In the genomic region with DNA sequence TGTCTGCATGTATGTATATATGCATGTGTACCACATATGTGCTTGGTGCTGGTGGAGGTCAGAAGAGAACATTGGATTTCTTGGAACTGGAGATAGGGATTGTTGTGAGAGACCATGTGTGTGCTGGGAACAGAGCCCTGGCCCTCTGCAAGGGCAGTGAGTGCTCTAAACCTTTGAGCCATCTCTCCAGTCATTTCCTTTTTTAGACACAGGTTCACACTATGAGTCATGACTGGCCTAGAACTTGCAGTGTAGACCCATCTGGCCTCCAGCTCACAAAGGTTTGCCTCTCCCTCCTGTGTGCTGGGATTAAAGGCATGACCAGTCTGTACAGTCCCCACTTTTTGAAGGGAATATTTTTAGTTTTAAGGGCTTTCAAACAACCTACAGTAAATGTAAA, we compare ENCODE assay signal across 34 mouse cellular contexts. TPM values are rescaled to one million over a fixed set of nuclear protein-coding genes. Genes with fewer than 3 reads are reported as not detected.
"Had no signal": no experiment of that assay in that cellular context is flagged by ENCODE, and none has a peak within 500 bp of the region (broad histone marks: within the 10 kb centered on the region; RNA-seq: fewer than 3 reads in every experiment).

No protein-coding gene starts in this region.

- H3K27me3 ChIP-seq: heart, embryonic 12.5 days; heart, embryonic 13.5 days; heart, embryonic 15.5 days; hindbrain, embryonic 12.5 days; hindbrain, embryonic 13.5 days; hindbrain, embryonic 15.5 days; intestine, embryonic 15.5 days; kidney, embryonic 15.5 days had no signal

- H3K27ac ChIP-seq: heart, embryonic 13.5 days; heart, embryonic 15.5 days; hindbrain, embryonic 10.5 days; hindbrain, embryonic 12.5 days; hindbrain, embryonic 13.5 days; hindbrain, embryonic 14.5 days; hindbrain, embryonic 15.5 days; hindbrain, postnatal 0 days; intestine, embryonic 15.5 days; kidney, embryonic 15.5 days; kidney, postnatal 0 days; layer of hippocampus, adult 2 months; left cerebral cortex, adult 2 months had no signal

- H3K4me3 ChIP-seq: heart, embryonic 12.5 days; heart, embryonic 13.5 days; heart, embryonic 15.5 days; hindbrain, embryonic 10.5 days; hindbrain, embryonic 12.5 days; hindbrain, embryonic 13.5 days; hindbrain, embryonic 15.5 days; intestine, embryonic 15.5 days; kidney, embryonic 15.5 days; layer of hippocampus, adult 2 months; left cerebral cortex, adult 2 months had no signal

- H3K36me3 ChIP-seq: heart, embryonic 12.5 days; heart, embryonic 13.5 days; heart, embryonic 15.5 days; hindbrain, embryonic 10.5 days; hindbrain, embryonic 12.5 days; hindbrain, embryonic 13.5 days; hindbrain, embryonic 15.5 days; intestine, embryonic 15.5 days; kidney, embryonic 15.5 days had no signal

- H3K9ac ChIP-seq: heart, embryonic 12.5 days; heart, embryonic 13.5 days; heart, embryonic 15.5 days; hindbrain, embryonic 12.5 days; hindbrain, embryonic 13.5 days; hindbrain, embryonic 14.5 days; hindbrain, embryonic 15.5 days; intestine, embryonic 15.5 days; kidney, embryonic 15.5 days had no signal

- H3K4me2 ChIP-seq: heart, embryonic 12.5 days; heart, embryonic 13.5 days; heart, embryonic 15.5 days; hindbrain, embryonic 12.5 days; hindbrain, embryonic 13.5 days; hindbrain, embryonic 14.5 days; hindbrain, embryonic 15.5 days; intestine, embryonic 15.5 days; kidney, embryonic 15.5 days had no signal

- H3K4me1 ChIP-seq: heart, embryonic 12.5 days; heart, embryonic 13.5 days; hindbrain, embryonic 10.5 days; hindbrain, embryonic 12.5 days; hindbrain, embryonic 13.5 days; hindbrain, embryonic 15.5 days; intestine, embryonic 15.5 days; kidney, embryonic 15.5 days had no signal

- H3K9me3 ChIP-seq: heart, embryonic 12.5 days; heart, embryonic 13.5 days; heart, embryonic 15.5 days; hindbrain, embryonic 10.5 days; hindbrain, embryonic 12.5 days; hindbrain, embryonic 13.5 days; hindbrain, embryonic 15.5 days; intestine, embryonic 15.5 days; kidney, embryonic 15.5 days had no signal

- DNase-seq: heart, postnatal 10 days; heart, postnatal 14 days; heart, postnatal 36 days; heart, postnatal 4 days; kidney, adult 11 months; kidney, adult 18-20 months; kidney, adult 2 months; kidney, adult 8-10 months; kidney, adult 9 months; kidney, postnatal 10 days; kidney, postnatal 14 days; kidney, postnatal 25 days; kidney, postnatal 36 days; kidney, postnatal 4 days; layer of hippocampus, adult 9-11 months; layer of hippocampus, postnatal 36 days had no signal

RNA-seq across cellular contexts. Expression of a gene that starts 33.8 kb away (rescaled TPM):
- total RNA-seq: heart, postnatal 10 days; heart, postnatal 14 days; heart, postnatal 25 days; heart, postnatal 36 days; heart, postnatal 4 days; hematopoietic stem cell, adult 5-6 weeks had no signal
- polyA plus RNA-seq: heart, embryonic 13.5 days; kidney, adult 2 months; kidney, embryonic 14.5 days; large intestine, adult 2 months had no signal
